Mouse (Mus musculus) lung, adult 2 months (tissue): ENCODE measurements at regions not wholly inside any gene's neighbourhood (a gene's known extent, or its start where the extent isn't known, plus 50 kb on each side); places are given as distances from the start of the nearest gene placed in this dataset.

ENCODE experiments used
- CTCF ChIP-seq: fragments of 200-500 bp; IDR thresholded peaks from 2 replicates; pipeline ENCODE4 v1.5.1; 2011; ENCODE audit warnings: mild to moderate bottlenecking, low read length, control low read depth; ENCODE audit not compliant: insufficient read depth
- POLR2A ChIP-seq: fragments of 200-500 bp; IDR thresholded peaks from 2 replicates; pipeline ENCODE4 v1.6.1; 2011; ENCODE audit warnings: low read depth, mild to moderate bottlenecking, control low read depth, low read length, borderline replicate concordance; ENCODE audit errors: extremely low read depth

- TF ChIP-seq CTCF: no peak
- TF ChIP-seq POLR2A: no peak
These were observed 106.8 kb upstream of the Kit start for GRCm38 (mm10) chr5:75467916-75468315.
